Mouse (Mus musculus): ENCODE measurements at regions not wholly inside any gene's neighbourhood (a gene's known extent, or its start where the extent isn't known, plus 50 kb on each side); places are given as distances from the start of the nearest gene placed in this dataset.

- no peak for DNase-seq
Observed at GRCm38 (mm10) chr11:114129270-114129669, 62.4 kb upstream of the Sdk2 start.

DNA sequence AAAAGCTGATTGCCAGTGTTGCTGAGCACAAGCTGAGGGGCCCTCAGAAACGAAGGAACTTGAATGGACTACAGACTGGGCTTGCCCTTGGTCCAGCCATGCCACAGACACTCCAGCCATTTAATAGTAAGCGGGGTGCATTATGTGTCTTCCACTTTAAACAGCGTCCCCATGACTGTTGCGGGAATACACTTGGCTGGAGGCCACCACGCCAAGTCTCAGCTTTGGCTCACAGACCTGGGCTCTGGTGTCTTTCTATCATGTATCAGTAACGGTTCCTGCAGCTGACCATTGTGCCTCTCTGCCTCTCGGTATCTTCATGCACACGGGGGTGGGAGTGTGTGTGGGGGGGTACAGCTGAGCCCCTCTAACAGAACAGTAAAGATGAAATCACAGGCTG is 62.0 kb upstream of the Sdk2 start:
- DNase-seq: no peak

DNA sequence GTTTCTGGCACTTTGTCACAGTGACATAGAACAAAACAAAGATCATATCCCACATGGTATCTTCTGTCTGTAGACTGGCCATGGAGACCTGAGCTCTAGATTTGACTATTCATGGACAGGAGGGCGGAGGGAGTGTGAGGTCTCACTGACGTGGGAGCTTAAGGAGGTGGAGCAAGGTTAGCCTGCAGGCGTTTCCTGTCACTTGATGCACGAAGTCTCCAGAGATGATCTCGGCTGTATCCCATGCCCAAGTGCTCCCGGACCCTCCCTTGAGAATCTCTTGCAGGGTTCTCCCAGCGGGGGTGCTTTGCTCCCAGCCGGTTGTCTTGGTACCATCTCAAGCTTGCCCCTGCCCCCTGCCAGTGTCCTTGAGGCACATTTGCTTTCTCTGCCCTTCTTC is 60.6 kb upstream of the Sdk2 start:
- DNase-seq: no peak

GRCm38 (mm10) chr11:114122175-114122574 is 55.3 kb upstream of the Sdk2 start:
- no peak for DNase-seq

GRCm38 (mm10) chr11:114119135-114119534 is 52.3 kb upstream of the Sdk2 start:
- DNase-seq: no peak

Measured in cerebellum, adult 8-10 months (tissue).